Mouse (Mus musculus) limb, embryonic 12.5 days (tissue): Measurements from ENCODE around the gene Limch1. TPM values are rescaled to one million over a fixed set of nuclear protein-coding genes. Genes with fewer than 3 reads are reported as not detected.
A peak's percentile ranks its signal among the peaks of the same experiment; 100 is the strongest.

Experiments used
- ATAC-seq: fragments of 200-750 bp; cut with Nextera tagmentation; 2 replicates; pipeline ENCODE4 v1.8.0; 2017; ENCODE audit warnings: low read depth, moderate TSS enrichment; ENCODE audit not compliant: insufficient number of reproducible peaks, insufficient read depth, low FRiP score, low TSS enrichment
- H3K27ac ChIP-seq: fragments of 300-500 bp; sonication (generic); 2 replicates; pipeline ENCODE4 v1.5.1; 2016; ENCODE audit warnings: mild to moderate bottlenecking, moderate library complexity
- H3K27me3 ChIP-seq: fragments of 300-500 bp; sonication (generic); 2 replicates; pipeline ENCODE4 v1.6.1; 2016; ENCODE audit warnings: mild to moderate bottlenecking, moderate library complexity
- H3K36me3 ChIP-seq: fragments of 300-500 bp; sonication (generic); 2 replicates; pipeline ENCODE4 v1.6.1; 2016; ENCODE audit warnings: mild to moderate bottlenecking, moderate library complexity
- H3K4me1 ChIP-seq: fragments of 300-500 bp; sonication (generic); replicated peaks from 2 replicates; pipeline ENCODE4 v1.6.1; 2016
- H3K4me2 ChIP-seq: fragments of 300-500 bp; sonication (generic); 2 replicates; pipeline ENCODE4 v1.6.1; 2016; ENCODE audit warnings: mild to moderate bottlenecking, moderate library complexity
- H3K4me3 ChIP-seq: fragments of 300-500 bp; sonication (generic); replicated peaks from 2 replicates; pipeline ENCODE4 v1.5.1; 2016; ENCODE audit warnings: mild to moderate bottlenecking
- H3K9ac ChIP-seq: fragments of 300-500 bp; sonication (generic); replicated peaks from 2 replicates; pipeline ENCODE4 v1.6.1; 2016; ENCODE audit warnings: mild to moderate bottlenecking, moderate library complexity
- H3K9me3 ChIP-seq: fragments of 300-500 bp; sonication (generic); 2 replicates; pipeline ENCODE4 v1.6.1; 2016; ENCODE audit warnings: mild to moderate bottlenecking, moderate library complexity
- WGBS: fragments of 180-500 bp; shearing (Covaris S2); methylation state at CpG from one replicate; pipeline ENCODE4 v1.1.7; 2016; 5-methylcytosine and 5-hydroxymethylcytosine counted together
- polyA plus RNA-seq: library from polyadenylated mRNA; unstranded; fragments of >200 nt; fragmentation: Nextera tagmentation; extraction: Ambion mirVana; gene quantifications from 2 replicates; pipeline ENCODE4 v1.2.1, GENCODE M21; 2016

The Limch1 gene
- polyA plus RNA-seq, 1 experiment from 2014 or later, result 58.1 TPM

DNA sequence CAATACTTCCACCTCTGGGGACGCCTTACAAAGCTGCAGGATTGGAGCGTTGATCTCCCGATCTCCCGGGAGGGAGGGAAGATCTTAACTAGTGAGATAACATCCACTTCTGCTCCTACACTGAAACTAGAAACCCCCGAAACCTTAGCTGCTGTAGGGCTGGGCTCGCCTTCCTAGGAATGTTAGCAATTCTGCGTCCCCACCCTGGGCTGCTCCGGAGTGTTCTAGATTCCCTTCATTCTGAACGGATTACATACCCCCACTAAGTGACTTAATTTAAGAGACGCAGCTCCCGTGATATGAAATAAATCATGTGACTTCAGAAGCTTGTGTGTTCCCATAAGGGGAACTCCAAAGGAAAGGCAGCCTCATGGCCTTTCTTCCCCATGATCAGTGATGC, 259.0 kb downstream of the Limch1 start:
- Histone ChIP-seq H3K4me3 (no peak overlapping the region), H3K4me2 (no peak overlapping the region), H3K27me3 (no peaks in the 10 kb centered on the region), H3K9ac (no peak overlapping the region), H3K36me3 (peaks cover 50% of the 10 kb centered on the region), H3K9me3 (no peaks in the 10 kb centered on the region), H3K4me1 (no peaks in the 10 kb centered on the region), H3K27ac (no peak overlapping the region)
- no peak for ATAC-seq
- WGBS, result 79% methylated on average over 11 of the region's 11 CpGs

GRCm38 (mm10) chr5:67011043-67011870, 265.6 kb downstream of the Limch1 start:
- peak overlapping the region; percentile 59 for H3K27ac ChIP-seq

DNA sequence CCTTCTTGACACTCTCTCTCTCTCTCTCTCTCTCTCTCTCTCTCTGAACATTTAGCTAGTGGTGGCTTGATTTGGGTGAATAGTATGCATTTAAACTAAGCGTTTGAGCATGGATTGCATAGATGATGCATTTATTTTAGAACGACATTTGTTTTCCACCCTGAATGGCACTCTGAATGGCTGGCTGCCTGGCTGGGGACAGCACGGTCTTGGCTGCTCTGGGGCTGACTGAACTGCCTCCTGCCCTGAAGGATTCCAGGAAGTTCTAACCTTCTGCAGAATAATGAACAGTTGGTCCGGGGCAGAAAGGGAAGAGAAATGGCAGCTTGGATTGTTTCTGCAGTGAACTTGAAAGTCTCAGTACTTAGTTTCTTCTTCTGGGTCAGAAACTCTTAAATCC, 266.4 kb downstream of the Limch1 start:
- Histone ChIP-seq H3K4me2 (no peak overlapping the region), H3K9me3 (no peaks in the 10 kb centered on the region), H3K9ac (no peak overlapping the region), H3K4me3 (no peak overlapping the region), H3K27ac (peak overlapping the region; percentile 54; the same call in 1 of the 2 replicates), H3K36me3 (peaks cover 22% of the 10 kb centered on the region), H3K27me3 (no peaks in the 10 kb centered on the region), H3K4me1 (0 out of 2 replicates have a peak, but pooled peaks cover 5% of the 10 kb centered on the region)
- WGBS, result 80% methylated on average over 4 of the region's 4 CpGs
- ATAC-seq, result no peak

More at GRCm38 (mm10) chr5:67011043-67011870, 265.6 kb downstream of the Limch1 start:
- no peaks in the 10 kb centered on the region for H3K9me3 ChIP-seq
- H3K4me2 ChIP-seq, result no peak overlapping the region
- no peak overlapping the region for H3K9ac ChIP-seq
- 0 out of 2 replicates have a peak, but pooled peaks cover 3% of the 10 kb centered on the region for H3K4me1 ChIP-seq
- no peak overlapping the region for H3K4me3 ChIP-seq
- WGBS, result 83% methylated on average over 16 of the region's 16 CpGs
- peaks cover 22% of the 10 kb centered on the region for H3K36me3 ChIP-seq
- no peaks in the 10 kb centered on the region for H3K27me3 ChIP-seq
- no peak for ATAC-seq

DNA sequence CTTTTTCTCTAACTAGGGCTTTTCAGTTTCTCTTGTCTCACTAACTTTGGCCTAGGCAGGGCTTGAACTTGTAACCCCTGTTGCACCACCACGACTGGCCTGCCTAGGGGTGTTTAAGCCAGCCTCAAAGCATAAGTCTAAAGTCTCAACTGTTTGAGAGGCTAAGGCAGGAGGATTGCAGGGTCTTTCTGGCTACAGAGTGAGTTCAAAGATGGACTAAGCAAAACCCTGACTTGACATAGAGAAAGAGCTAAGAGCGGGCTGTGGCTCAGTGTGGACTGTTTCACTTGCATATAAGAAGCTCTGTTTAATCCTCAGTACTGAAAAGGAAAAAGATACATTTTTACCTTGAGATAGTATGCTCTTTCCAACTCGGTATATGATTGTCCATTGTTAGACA, 268.3 kb downstream of the Limch1 start:
- Histone ChIP-seq H3K4me3 (no peak overlapping the region), H3K4me2 (no peak overlapping the region), H3K9me3 (no peaks in the 10 kb centered on the region), H3K36me3 (peaks cover 21% of the 10 kb centered on the region), H3K27me3 (no peaks in the 10 kb centered on the region), H3K27ac (no peak overlapping the region), H3K4me1 (0 out of 2 replicates have a peak, but pooled peaks cover 5% of the 10 kb centered on the region), H3K9ac (no peak overlapping the region)
- no peak for ATAC-seq
- WGBS, result 81% methylated on average over 3 of the region's 3 CpGs

GRCm38 (mm10) chr5:67016450-67016849, 270.8 kb downstream of the Limch1 start:
- H3K4me2 ChIP-seq, result no peak overlapping the region
- ATAC-seq, result no peak
- WGBS, result 7% methylated on average over 7 of the region's 7 CpGs
- H3K27ac ChIP-seq, result no peak overlapping the region
- H3K9me3 ChIP-seq, result no peaks in the 10 kb centered on the region
- H3K4me3 ChIP-seq, result no peak overlapping the region
- 0 out of 2 replicates have a peak, but pooled peaks cover 5% of the 10 kb centered on the region for H3K4me1 ChIP-seq
- no peaks in the 10 kb centered on the region for H3K27me3 ChIP-seq
- H3K36me3 ChIP-seq, result peaks cover 15% of the 10 kb centered on the region
- no peak overlapping the region for H3K9ac ChIP-seq

DNA sequence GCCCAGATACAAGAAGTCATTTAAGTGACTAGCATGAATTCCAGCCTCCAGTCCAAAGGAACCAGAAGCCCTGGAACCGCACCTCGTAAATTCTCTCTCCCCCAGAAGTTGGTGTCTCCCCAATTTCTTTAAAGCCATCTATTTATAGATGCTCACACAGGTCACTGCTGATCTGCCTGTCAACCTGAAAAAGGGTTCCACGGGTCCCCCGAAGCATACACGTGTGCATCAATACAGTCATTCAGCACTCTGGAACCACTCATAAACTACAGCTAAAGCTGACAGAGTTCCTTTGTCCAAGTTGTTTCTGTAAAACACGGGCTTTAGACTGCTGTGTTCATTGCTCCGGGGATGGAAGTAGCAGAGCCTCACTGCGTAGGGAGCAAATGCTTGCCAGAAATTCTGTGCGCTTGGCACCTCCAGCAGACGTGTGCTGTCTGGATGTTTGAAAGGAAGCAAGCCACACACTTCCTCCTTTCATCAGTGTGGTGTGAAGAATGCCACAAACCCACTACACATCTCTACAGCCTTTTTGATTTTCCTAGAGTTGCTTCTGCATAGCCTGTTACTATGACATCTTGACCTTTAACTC, 278.9 kb downstream of the Limch1 start:
- H3K9me3 ChIP-seq, result no peaks in the 10 kb centered on the region
- no peaks in the 10 kb centered on the region for H3K27me3 ChIP-seq
- H3K4me1 ChIP-seq, result peaks cover 20% of the 10 kb centered on the region
- 63% methylated on average over 10 of the region's 10 CpGs for WGBS
- H3K36me3 ChIP-seq, result peaks cover 24% of the 10 kb centered on the region
- no peak overlapping the region for H3K9ac ChIP-seq
- no peak for ATAC-seq
- H3K27ac ChIP-seq, result peak overlapping the region; percentile 72
- no peak overlapping the region for H3K4me2 ChIP-seq
- no peak overlapping the region for H3K4me3 ChIP-seq

GRCm38 (mm10) chr5:67025095-67025494, 279.5 kb downstream of the Limch1 start:
- H3K9ac ChIP-seq, result no peak overlapping the region
- no peak overlapping the region for H3K4me3 ChIP-seq
- peaks cover 29% of the 10 kb centered on the region for H3K36me3 ChIP-seq
- peak overlapping the region; percentile 72 for H3K27ac ChIP-seq
- 76% methylated on average over 8 of the region's 8 CpGs for WGBS
- no peaks in the 10 kb centered on the region for H3K27me3 ChIP-seq
- no peaks in the 10 kb centered on the region for H3K9me3 ChIP-seq
- no peak overlapping the region for H3K4me2 ChIP-seq
- no peak for ATAC-seq
- peaks cover 20% of the 10 kb centered on the region for H3K4me1 ChIP-seq

DNA sequence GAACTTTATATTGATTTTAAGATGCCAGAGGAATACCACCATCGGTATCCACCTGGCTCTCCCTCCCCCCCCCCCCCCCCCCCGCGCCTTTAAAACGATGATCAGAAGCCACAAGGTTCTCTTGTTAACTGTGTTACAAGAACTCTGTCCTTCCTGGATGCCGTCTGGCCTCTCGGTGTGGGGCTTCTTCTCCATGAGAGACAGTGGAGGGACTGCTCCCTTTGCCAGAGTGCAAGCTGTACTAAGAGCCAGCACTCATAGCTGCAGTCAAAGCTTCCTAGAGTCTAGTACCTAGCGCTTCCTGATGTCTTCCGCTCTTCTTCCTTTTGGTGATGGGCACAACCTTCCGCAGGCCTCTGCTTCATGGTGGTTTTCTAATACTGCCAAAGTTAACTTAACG, 280.0 kb downstream of the Limch1 start:
- no peak for ATAC-seq
- Histone ChIP-seq H3K4me3 (no peak overlapping the region), H3K9ac (no peak overlapping the region), H3K9me3 (no peaks in the 10 kb centered on the region), H3K4me1 (peaks cover 20% of the 10 kb centered on the region), H3K27ac (no peak overlapping the region), H3K27me3 (no peaks in the 10 kb centered on the region), H3K36me3 (peaks cover 34% of the 10 kb centered on the region), H3K4me2 (no peak overlapping the region)
- WGBS, result 76% methylated on average over 9 of the region's 10 CpGs

- Histone ChIP-seq H3K4me3 (no peak overlapping the region), H3K4me2 (no peak overlapping the region), H3K27ac (no peak overlapping the region), H3K9me3 (no peaks in the 10 kb centered on the region), H3K27me3 (no peaks in the 10 kb centered on the region), H3K4me1 (peaks cover 20% of the 10 kb centered on the region), H3K36me3 (peaks cover 51% of the 10 kb centered on the region), H3K9ac (no peak overlapping the region)
- 69% methylated on average over 16 of the region's 16 CpGs for WGBS
- no peak for ATAC-seq
Observed at GRCm38 (mm10) chr5:67028786-67029185, 283.2 kb downstream of the Limch1 start.

- Histone ChIP-seq H3K9me3 (no peaks in the 10 kb centered on the region), H3K27ac (no peak overlapping the region), H3K4me2 (no peak overlapping the region), H3K36me3 (peaks cover 63% of the 10 kb centered on the region), H3K4me1 (peaks cover 14% of the 10 kb centered on the region), H3K4me3 (no peak overlapping the region), H3K9ac (no peak overlapping the region), H3K27me3 (no peaks in the 10 kb centered on the region)
- 66% methylated on average over 3 of the region's 3 CpGs for WGBS
- no peak for ATAC-seq
Observed at GRCm38 (mm10) chr5:67029946-67030345, 284.3 kb downstream of the Limch1 start.

DNA sequence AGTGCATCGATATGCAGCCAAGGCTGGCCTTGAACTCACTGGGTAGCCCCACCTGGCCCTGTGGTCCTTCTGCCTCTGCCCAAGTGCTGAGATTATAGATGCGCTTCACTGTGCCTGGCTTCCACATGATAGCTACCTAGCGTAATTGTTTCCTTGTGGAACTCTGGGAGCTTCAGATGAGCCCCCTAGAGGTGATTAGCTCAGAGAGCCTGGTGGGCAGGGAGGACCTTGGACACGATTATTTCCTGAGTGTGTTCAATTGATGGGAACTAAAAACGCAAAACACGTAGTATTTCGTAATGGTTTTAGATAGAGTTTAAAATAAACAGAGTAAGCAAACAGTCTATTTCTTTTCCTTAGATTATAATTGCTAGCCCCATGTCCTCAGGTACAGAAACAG, 287.0 kb downstream of the Limch1 start:
- Histone ChIP-seq H3K9ac (no peak overlapping the region), H3K36me3 (peaks cover 80% of the 10 kb centered on the region), H3K4me2 (no peak overlapping the region), H3K9me3 (no peaks in the 10 kb centered on the region), H3K27ac (no peak overlapping the region), H3K27me3 (no peaks in the 10 kb centered on the region), H3K4me1 (0 out of 2 replicates have a peak, but pooled peaks cover 6% of the 10 kb centered on the region), H3K4me3 (no peak overlapping the region)
- no peak for ATAC-seq
- WGBS, result 80% methylated on average over 7 of the region's 7 CpGs
